Mouse (Mus musculus) spleen, postnatal 4 days (tissue): ENCODE results near the gene Ssr1.
A peak's percentile ranks its signal among the peaks of the same experiment; 100 is the strongest.

ENCODE experiments used
- DNase-seq, 2 experiments: peaks; one replicate each; pipeline ENCODE4 v3.0.0; 2022; ENCODE audit warnings: low spot score in 2 of 2

Gene Ssr1

DNA sequence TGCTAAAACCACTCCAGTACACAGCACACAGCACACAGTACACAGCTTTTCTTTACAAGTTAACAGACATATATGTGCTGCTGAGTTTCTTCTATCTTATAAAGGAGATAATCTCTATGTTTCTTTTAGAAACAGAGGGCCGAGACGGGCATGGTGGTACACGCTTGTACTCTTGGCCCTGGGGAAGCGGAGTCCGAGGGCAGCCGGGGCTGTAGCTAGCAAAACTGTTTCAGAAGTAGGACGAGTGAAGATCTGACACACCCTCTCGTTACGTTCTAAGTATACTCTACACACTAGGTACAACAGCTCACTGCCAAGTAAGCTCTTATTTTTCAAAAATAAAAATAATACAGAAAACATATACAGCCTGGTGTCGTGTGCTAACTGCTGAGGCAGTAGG lies 13.7 kb downstream of the Ssr1 start:
- DNase-seq, result no peak

GRCm38 (mm10) chr13:37979506-37979905 lies 14.5 kb downstream of the Ssr1 start:
- DNase-seq, result no peak

GRCm38 (mm10) chr13:37974731-37975130 lies 19.3 kb downstream of the Ssr1 start:
- no peak for DNase-seq

- no peak for DNase-seq
Observed at GRCm38 (mm10) chr13:37974036-37974435, 20.0 kb downstream of the Ssr1 start.

- no peak for DNase-seq
Observed at GRCm38 (mm10) chr13:37970887-37971530, 23.0 kb downstream of the Ssr1 start.

- DNase-seq, result no peak
Observed at GRCm38 (mm10) chr13:37969988-37970387, 24.0 kb downstream of the Ssr1 start.

GRCm38 (mm10) chr13:37969337-37969736 lies 24.7 kb downstream of the Ssr1 start:
- peak; percentile 88 to 97 for DNase-seq

- DNase-seq, result no peak
Observed at GRCm38 (mm10) chr13:37967565-37967964, 26.5 kb downstream of the Ssr1 start.

DNA sequence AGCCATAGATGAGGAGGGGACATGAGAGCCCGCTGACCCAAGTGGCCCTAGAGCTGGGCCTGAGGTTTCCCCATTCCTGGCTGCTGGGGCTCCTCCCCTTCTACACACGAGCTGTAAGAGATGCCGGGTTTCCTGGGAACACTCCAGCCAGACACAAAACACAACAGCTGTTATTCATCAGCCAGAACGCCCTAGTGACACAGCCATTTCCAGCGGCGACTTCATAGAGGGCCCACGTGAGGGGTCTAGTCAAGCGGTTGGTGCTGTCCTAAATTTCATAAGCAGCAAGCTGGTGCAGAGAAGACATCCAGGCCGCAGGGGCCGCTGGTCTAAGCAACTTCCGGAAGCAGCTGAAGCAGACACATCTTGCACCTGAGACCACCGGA lies 27.0 kb downstream of the Ssr1 start:
- DNase-seq, result no peak

DNA sequence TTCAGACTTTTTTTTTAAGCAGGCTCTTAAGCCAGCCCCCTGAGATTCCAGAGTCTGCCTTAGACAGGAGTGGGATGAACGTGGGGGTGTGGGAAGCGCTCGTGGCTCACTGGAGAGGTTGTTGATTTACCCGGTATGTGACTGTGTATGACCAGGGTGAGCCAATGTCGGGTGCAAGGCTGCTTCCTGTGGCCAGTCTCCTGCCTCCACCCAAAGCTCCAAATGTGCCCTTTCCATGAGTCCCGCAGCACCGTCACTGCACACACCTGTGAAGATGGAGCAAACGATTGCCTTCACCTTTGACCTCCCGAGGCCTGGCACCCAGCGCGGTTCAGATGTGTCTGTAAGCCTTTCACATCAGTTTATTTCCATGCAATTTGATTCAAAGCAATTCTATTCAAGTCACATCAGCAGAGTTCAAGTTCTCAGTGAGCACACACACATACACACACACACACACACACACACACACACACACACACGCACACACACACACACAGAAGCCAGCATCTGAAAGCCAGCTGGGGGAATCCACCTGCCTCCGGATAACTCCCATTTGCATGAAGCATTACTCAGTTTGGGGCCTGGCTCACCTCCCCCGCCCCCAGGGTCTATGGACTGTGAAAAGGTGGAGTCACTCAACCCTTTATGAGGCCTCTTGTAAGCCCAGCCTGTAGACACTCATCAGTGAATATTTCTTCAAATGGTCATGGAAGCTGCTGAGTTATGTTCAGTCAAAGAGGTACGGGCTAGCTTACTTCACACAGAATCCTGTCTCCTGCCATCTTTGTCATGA lies 27.6 kb downstream of the Ssr1 start:
- peak in 1 of 2 experiments; percentile 40 for DNase-seq

DNA sequence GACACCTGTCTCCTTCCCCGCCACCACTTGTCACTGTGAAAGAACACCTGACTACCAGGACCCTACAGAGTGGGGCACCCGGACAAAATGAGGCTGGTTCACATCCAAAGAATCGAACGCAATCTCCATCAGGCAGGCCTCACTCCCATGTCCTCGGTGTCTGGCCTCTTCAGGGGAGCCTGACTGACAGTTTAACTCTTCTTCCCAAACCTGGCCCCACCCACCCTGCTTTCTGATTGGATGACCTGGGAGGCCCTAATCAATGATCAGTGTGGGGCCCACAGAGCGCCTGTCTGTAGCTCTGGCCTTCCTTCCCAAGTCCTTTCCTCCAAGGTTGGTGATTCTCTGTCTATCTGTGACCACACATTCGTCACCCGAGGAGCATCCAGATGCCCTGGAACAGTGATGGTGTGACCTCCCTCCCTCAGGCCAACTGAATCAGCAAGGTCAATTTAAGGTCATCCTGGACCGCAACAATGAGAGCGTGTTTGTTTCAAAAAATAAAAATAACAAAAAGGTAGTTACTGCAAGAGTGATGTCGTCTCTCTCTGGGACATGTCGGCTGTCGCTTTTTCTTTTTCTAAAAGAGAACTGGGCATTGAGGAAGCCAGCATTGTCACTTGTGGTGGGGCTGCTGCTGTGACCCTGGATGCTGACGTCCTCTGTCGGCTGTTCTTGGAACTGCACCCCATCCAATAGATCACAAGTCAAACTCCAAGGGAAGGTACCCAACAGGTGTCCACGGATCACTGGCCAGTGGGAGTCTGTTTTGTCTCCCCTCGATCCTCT lies 28.7 kb downstream of the Ssr1 start:
- peak in 1 of 2 experiments; percentile 63 for DNase-seq

- no peak for DNase-seq
Observed at GRCm38 (mm10) chr13:37964128-37965087, 29.6 kb downstream of the Ssr1 start.

- DNase-seq, result peak; percentile 80 to 92
Observed at GRCm38 (mm10) chr13:37963354-37964007, 30.5 kb downstream of the Ssr1 start.

GRCm38 (mm10) chr13:37962541-37962940 lies 31.5 kb downstream of the Ssr1 start:
- no peak for DNase-seq

- DNase-seq, result no peak
Observed at GRCm38 (mm10) chr13:37959936-37960335, 34.1 kb downstream of the Ssr1 start.

- no peak for DNase-seq
Observed at GRCm38 (mm10) chr13:37959239-37959907, 34.6 kb downstream of the Ssr1 start.

GRCm38 (mm10) chr13:37958498-37959238 lies 35.3 kb downstream of the Ssr1 start:
- DNase-seq, result peak in 1 of 2 experiments; percentile 49

DNA sequence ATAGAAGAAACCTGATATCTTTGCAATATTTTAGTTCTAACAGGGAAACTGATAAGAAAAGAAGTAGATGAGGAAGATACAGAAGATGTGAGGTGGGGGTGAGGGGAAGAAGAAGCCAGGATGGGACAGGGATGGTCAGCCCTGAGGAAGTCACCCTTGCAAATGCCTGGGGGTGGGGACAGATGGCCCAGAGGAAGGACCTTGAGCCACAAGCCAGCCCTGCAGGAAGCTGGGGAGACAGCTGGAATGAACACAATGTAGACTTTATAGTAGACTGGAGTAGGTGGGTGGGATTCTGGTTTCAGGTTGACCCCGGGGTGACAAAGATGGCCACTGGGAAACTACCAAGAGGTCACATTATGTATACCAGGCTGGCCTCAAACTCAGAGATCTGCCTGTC lies 39.7 kb downstream of the Ssr1 start:
- DNase-seq, result no peak

GRCm38 (mm10) chr13:37952981-37953380 lies 41.0 kb downstream of the Ssr1 start:
- no peak for DNase-seq
